Mouse (Mus musculus): ENCODE measurements at regions not wholly inside any gene's neighbourhood (a gene's known extent, or its start where the extent isn't known, plus 50 kb on each side); places are given as distances from the start of the nearest gene placed in this dataset.

- no peaks in the 10 kb centered on the region for H3K79me3 ChIP-seq (ENCODE audit: low read depth)
- H3K27me3 ChIP-seq (ENCODE audit: control insufficient read depth, insufficient read depth, insufficient read length): no peaks in the 10 kb centered on the region
- H3K4me3 ChIP-seq (ENCODE audit: insufficient read depth, poor library complexity, severe bottlenecking): no peak overlapping the region
- no peaks in the 10 kb centered on the region for H3K36me3 ChIP-seq (ENCODE audit: control insufficient read depth, insufficient read depth)
- TF ChIP-seq USF1 (IDR thresholded peaks at IDR 0.05; ENCODE audit: low read depth): no peak
- no peak for TF ChIP-seq FOSL1 (IDR thresholded peaks at IDR 0.05; ENCODE audit: insufficient read depth, low read length, poor library complexity, severe bottlenecking)
- TF ChIP-seq MAX (IDR thresholded peaks at IDR 0.05): no peak
- no peak for TF ChIP-seq MYOG (IDR thresholded peaks at IDR 0.05; ENCODE audit: control insufficient read depth, extremely low read depth, insufficient read length)
- no peak for TF ChIP-seq CTCF (IDR thresholded peaks at IDR 0.05; ENCODE audit: control insufficient read depth, insufficient read depth, insufficient read length)
- no peak for TF ChIP-seq CEBPB (IDR thresholded peaks at IDR 0.05; ENCODE audit: low read depth)
- no peaks in the 10 kb centered on the region for H3K79me2 ChIP-seq (ENCODE audit: control insufficient read depth, insufficient read depth)
- H3ac ChIP-seq (ENCODE audit: control insufficient read depth, insufficient read length, low read depth): no peak overlapping the region
These were observed 54.0 kb upstream of the Satb2 start for GRCm38 (mm10) chr1:57032407-57032806.

DNA sequence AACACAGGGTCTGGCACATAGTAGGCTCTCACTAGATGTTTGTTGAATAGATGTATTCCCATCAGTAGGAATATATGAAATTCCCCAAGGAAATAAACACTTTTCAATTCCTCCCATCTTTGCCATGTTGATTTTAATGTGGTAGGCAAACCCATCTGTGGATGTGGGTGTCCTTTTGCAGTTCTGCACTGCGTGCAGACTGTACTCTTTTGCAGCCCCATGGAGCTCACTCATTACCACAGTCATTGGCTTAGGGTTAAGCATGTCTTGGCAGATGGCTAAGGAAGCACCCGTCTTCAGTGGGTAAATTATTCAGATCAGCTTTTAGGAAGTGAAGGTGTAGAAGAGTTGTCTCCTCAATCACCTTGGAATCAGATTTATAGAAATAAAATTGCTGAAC is 54.8 kb upstream of the Satb2 start:
- TF ChIP-seq MYOG (IDR thresholded peaks at IDR 0.05; ENCODE audit: control insufficient read depth, extremely low read depth, insufficient read length) (no peak), CEBPB (IDR thresholded peaks at IDR 0.05; ENCODE audit: low read depth) (no peak), MYOD1 (IDR thresholded peaks at IDR 0.05; ENCODE audit: control insufficient read depth, insufficient read length, low read depth) (no peak), CTCF (IDR thresholded peaks at IDR 0.05; ENCODE audit: control insufficient read depth, insufficient read depth, insufficient read length) (no peak), USF1 (IDR thresholded peaks at IDR 0.05; ENCODE audit: low read depth) (no peak), FOSL1 (IDR thresholded peaks at IDR 0.05; ENCODE audit: insufficient read depth, low read length, poor library complexity, severe bottlenecking) (no peak), MAX (IDR thresholded peaks at IDR 0.05) (no peak)

DNA sequence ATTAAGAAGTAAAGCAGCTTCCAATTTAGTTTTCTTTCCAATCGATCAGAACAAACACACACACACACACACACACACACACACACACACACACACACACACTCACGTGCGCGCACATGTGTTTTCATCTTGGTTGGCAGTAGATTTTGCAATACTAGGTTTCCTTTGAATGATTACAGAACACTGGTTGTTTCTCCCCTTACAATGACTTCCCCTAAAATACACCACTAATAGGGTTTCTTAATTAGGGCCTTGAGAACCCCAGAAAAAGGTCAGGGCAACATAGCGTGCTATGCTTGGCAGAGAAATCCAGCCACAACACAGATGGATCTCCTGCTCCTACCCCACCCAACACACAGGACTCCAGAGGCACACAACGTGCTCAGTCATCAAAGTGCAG is 56.0 kb upstream of the Satb2 start:
- Histone ChIP-seq H3K79me2 (ENCODE audit: control insufficient read depth, insufficient read depth) (no peaks in the 10 kb centered on the region), H3K4me3 (ENCODE audit: insufficient read depth, poor library complexity, severe bottlenecking) (no peak overlapping the region), H3ac (ENCODE audit: control insufficient read depth, insufficient read length, low read depth) (no peak overlapping the region), H3K79me3 (ENCODE audit: low read depth) (no peaks in the 10 kb centered on the region), H3K27me3 (ENCODE audit: control insufficient read depth, insufficient read depth, insufficient read length) (no peaks in the 10 kb centered on the region), H3K36me3 (ENCODE audit: control insufficient read depth, insufficient read depth) (no peaks in the 10 kb centered on the region)
- TF ChIP-seq MYOG (IDR thresholded peaks at IDR 0.05; ENCODE audit: control insufficient read depth, extremely low read depth, insufficient read length) (no peak), FOSL1 (IDR thresholded peaks at IDR 0.05; ENCODE audit: insufficient read depth, low read length, poor library complexity, severe bottlenecking) (no peak), CTCF (IDR thresholded peaks at IDR 0.05; ENCODE audit: control insufficient read depth, insufficient read depth, insufficient read length) (no peak), MAX (IDR thresholded peaks at IDR 0.05) (no peak), USF1 (IDR thresholded peaks at IDR 0.05; ENCODE audit: low read depth) (no peak), MYOD1 (IDR thresholded peaks at IDR 0.05; ENCODE audit: control insufficient read depth, insufficient read length, low read depth) (no peak), CEBPB (IDR thresholded peaks at IDR 0.05; ENCODE audit: low read depth) (no peak)

More for the DNA sequence above, 54.8 kb upstream of the Satb2 start:
- no peak overlapping the region for H3ac ChIP-seq (ENCODE audit: control insufficient read depth, insufficient read length, low read depth)
- no peaks in the 10 kb centered on the region for H3K27me3 ChIP-seq (ENCODE audit: control insufficient read depth, insufficient read depth, insufficient read length)
- H3K4me3 ChIP-seq (ENCODE audit: insufficient read depth, poor library complexity, severe bottlenecking): no peak overlapping the region
- no peaks in the 10 kb centered on the region for H3K79me2 ChIP-seq (ENCODE audit: control insufficient read depth, insufficient read depth)
- H3K79me3 ChIP-seq (ENCODE audit: low read depth): no peaks in the 10 kb centered on the region
- no peaks in the 10 kb centered on the region for H3K36me3 ChIP-seq (ENCODE audit: control insufficient read depth, insufficient read depth)

GRCm38 (mm10) chr1:57036382-57036781 is 57.9 kb upstream of the Satb2 start:
- no peak overlapping the region for H3K4me3 ChIP-seq (ENCODE audit: insufficient read depth, poor library complexity, severe bottlenecking)
- TF ChIP-seq MAX (IDR thresholded peaks at IDR 0.05): no peak
- no peak for TF ChIP-seq CTCF (IDR thresholded peaks at IDR 0.05; ENCODE audit: control insufficient read depth, insufficient read depth, insufficient read length)
- TF ChIP-seq USF1 (IDR thresholded peaks at IDR 0.05; ENCODE audit: low read depth): no peak
- H3K27me3 ChIP-seq (ENCODE audit: control insufficient read depth, insufficient read depth, insufficient read length): no peaks in the 10 kb centered on the region
- H3ac ChIP-seq (ENCODE audit: control insufficient read depth, insufficient read length, low read depth): no peak overlapping the region
- no peaks in the 10 kb centered on the region for H3K79me3 ChIP-seq (ENCODE audit: low read depth)
- no peaks in the 10 kb centered on the region for H3K36me3 ChIP-seq (ENCODE audit: control insufficient read depth, insufficient read depth)
- H3K79me2 ChIP-seq (ENCODE audit: control insufficient read depth, insufficient read depth): no peaks in the 10 kb centered on the region

GRCm38 (mm10) chr1:57040201-57040600 is 61.8 kb upstream of the Satb2 start:
- no peaks in the 10 kb centered on the region for H3K36me3 ChIP-seq (ENCODE audit: control insufficient read depth, insufficient read depth)
- H3K79me3 ChIP-seq (ENCODE audit: low read depth): no peaks in the 10 kb centered on the region
- TF ChIP-seq CEBPB (IDR thresholded peaks at IDR 0.05; ENCODE audit: low read depth): no peak
- TF ChIP-seq CTCF (IDR thresholded peaks at IDR 0.05; ENCODE audit: control insufficient read depth, insufficient read depth, insufficient read length): no peak
- TF ChIP-seq FOSL1 (IDR thresholded peaks at IDR 0.05; ENCODE audit: insufficient read depth, low read length, poor library complexity, severe bottlenecking): no peak
- no peak for TF ChIP-seq MAX (IDR thresholded peaks at IDR 0.05)
- TF ChIP-seq MYOG (IDR thresholded peaks at IDR 0.05; ENCODE audit: control insufficient read depth, extremely low read depth, insufficient read length): no peak
- TF ChIP-seq MYOD1 (IDR thresholded peaks at IDR 0.05; ENCODE audit: control insufficient read depth, insufficient read length, low read depth): no peak
- TF ChIP-seq USF1 (IDR thresholded peaks at IDR 0.05; ENCODE audit: low read depth): no peak
- no peak overlapping the region for H3K4me3 ChIP-seq (ENCODE audit: insufficient read depth, poor library complexity, severe bottlenecking)
- H3K27me3 ChIP-seq (ENCODE audit: control insufficient read depth, insufficient read depth, insufficient read length): no peaks in the 10 kb centered on the region
- no peaks in the 10 kb centered on the region for H3K79me2 ChIP-seq (ENCODE audit: control insufficient read depth, insufficient read depth)
- H3ac ChIP-seq (ENCODE audit: control insufficient read depth, insufficient read length, low read depth): no peak overlapping the region

- Histone ChIP-seq H3K27me3 (ENCODE audit: control insufficient read depth, insufficient read depth, insufficient read length) (no peaks in the 10 kb centered on the region), H3K36me3 (ENCODE audit: control insufficient read depth, insufficient read depth) (no peaks in the 10 kb centered on the region), H3K79me2 (ENCODE audit: control insufficient read depth, insufficient read depth) (no peaks in the 10 kb centered on the region), H3K79me3 (ENCODE audit: low read depth) (no peaks in the 10 kb centered on the region), H3K4me3 (ENCODE audit: insufficient read depth, poor library complexity, severe bottlenecking) (no peak overlapping the region), H3ac (ENCODE audit: control insufficient read depth, insufficient read length, low read depth) (no peak overlapping the region)
- TF ChIP-seq MYOD1 (IDR thresholded peaks at IDR 0.05; ENCODE audit: control insufficient read depth, insufficient read length, low read depth) (no peak), CTCF (IDR thresholded peaks at IDR 0.05; ENCODE audit: control insufficient read depth, insufficient read depth, insufficient read length) (no peak), USF1 (IDR thresholded peaks at IDR 0.05; ENCODE audit: low read depth) (no peak), CEBPB (IDR thresholded peaks at IDR 0.05; ENCODE audit: low read depth) (no peak), MYOG (IDR thresholded peaks at IDR 0.05; ENCODE audit: control insufficient read depth, extremely low read depth, insufficient read length) (no peak), MAX (IDR thresholded peaks at IDR 0.05) (no peak), FOSL1 (IDR thresholded peaks at IDR 0.05; ENCODE audit: insufficient read depth, low read length, poor library complexity, severe bottlenecking) (no peak)
These were observed 63.1 kb upstream of the Satb2 start for GRCm38 (mm10) chr1:57041578-57041977.
